Mouse (Mus musculus) left cerebral cortex, adult 2 months (tissue): ENCODE data around the gene Ostf1. TPM values are rescaled to one million over a fixed set of nuclear protein-coding genes. Genes with fewer than 3 reads are reported as not detected.

Experiments
- DNase-seq, 2 experiments: peaks; one replicate each; pipeline ENCODE4 v3.0.0; 2021 to 2022; ENCODE audit warnings: low spot score in 2 of 2, mixed read lengths in 1 of 2; ENCODE audit errors: extremely low spot score in 1 of 2
- H3K27ac ChIP-seq: fragments of 200-600 bp; 2 replicates; pipeline ENCODE4 v1.8.1; 2022
- H3K4me3 ChIP-seq: fragments of 200-600 bp; 2 replicates; pipeline ENCODE4 v1.8.1; 2022
- CTCF ChIP-seq: fragments of 200-600 bp; IDR thresholded peaks from 2 replicates; pipeline ENCODE4 v1.8.1; 2022; ENCODE audit warnings: antibody characterized with exemption, mild to moderate bottlenecking, moderate library complexity
- intact Hi-C: fragments of 180-260 bp; cut with DNase I; formaldehyde crosslinking; loops from one replicate; pipeline ENCODE4 v1.15.1; 2025
- total RNA-seq, 2 experiments: library from RNA; stranded (reverse); gene quantifications; 2 replicates each; pipeline ENCODE4 v1.2.3; 2021

Gene Ostf1
- total RNA-seq, 2 experiments from 2014 or later = 18.8 to 19.7 TPM

DNA sequence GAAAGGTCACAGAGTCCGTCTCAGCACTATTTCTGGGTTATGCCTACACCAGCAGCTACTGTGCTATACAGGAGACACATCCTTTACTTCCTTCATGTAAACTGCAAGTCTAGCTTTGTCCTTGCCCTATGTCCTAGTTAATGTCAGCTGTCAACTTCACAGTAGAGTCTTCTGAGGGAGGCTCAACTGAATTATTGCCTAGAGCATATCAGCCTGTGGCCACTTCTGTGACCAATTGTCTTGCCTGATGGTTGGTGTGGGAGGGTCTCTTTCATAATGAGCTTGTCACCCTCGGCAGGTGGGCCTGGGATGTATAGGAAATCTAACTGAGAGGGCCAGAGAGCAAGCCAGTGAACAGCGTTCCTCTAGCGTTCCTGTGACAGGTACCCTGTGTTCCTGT lies 11.8 kb upstream of the Ostf1 start:
- no peak for DNase-seq
- TF ChIP-seq CTCF = no peak
- intact Hi-C loops = no loop called here
- Histone ChIP-seq H3K27ac (no peak overlapping the region), H3K4me3 (no peak overlapping the region)

DNA sequence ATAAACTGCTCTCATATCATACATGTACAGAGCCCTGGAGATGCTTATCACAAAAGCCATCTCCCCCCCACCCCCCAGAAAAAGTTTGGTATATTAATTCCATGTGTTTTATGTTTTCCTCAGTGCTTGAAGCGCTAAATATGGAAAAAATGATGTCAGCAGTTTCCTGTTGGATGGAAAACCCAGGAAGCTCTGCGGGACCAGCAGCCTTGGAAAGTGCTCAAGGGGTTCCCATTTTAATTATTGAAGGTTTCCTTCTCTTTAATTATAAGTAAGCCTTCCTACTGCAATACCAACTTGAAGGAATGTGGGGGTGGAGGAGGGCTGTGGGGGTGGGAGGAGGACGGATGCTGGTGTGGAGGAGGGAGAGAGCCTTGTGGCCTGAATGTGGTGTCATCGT lies 9.4 kb upstream of the Ostf1 start:
- TF ChIP-seq CTCF = no peak
- H3K27ac ChIP-seq = no peak overlapping the region
- intact Hi-C loops = no loop called here
- DNase-seq = no peak
- no peak overlapping the region for H3K4me3 ChIP-seq

DNA sequence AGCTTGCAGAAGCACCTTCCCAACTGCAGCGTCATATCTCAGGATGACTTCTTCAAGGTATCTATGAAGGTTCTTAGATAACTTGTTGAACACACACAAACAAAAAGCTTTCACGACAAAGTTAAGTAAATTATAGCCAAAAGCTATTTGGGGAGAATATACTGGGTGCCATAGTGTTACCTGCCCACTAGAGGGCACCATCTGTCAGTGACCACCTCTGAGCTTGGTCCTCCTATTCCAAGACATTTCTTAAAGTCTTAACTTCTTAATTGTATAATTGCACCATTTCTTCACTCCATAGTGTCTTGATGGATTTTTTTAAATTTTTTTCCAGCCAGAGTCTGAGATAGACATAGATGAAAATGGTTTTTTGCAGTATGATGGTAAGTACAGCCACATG lies 7.9 kb upstream of the Ostf1 start:
- Histone ChIP-seq H3K27ac (no peak overlapping the region), H3K4me3 (no peak overlapping the region)
- DNase-seq = no peak
- intact Hi-C loops = no loop called here
- peak; percentile 60 for TF ChIP-seq CTCF

DNA sequence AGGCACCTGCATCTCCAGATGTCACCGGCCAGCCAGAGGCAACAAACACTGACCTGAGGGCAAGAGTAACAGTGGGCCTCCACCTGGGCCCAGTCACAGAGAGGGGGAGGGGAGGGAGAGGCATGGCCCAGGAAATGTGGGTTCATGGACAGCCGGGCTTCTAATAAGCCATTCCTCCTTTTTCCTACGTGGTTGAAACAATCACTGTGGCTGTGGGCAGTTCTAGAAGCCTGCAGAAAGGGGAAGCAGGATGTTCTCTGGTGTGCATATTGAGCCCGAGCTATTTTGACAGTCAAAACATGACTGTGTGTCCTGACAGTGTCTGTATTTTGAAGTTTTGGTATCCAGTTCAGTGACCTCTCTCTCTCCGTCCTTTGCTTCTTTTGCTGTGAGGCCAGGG lies 7.3 kb upstream of the Ostf1 start:
- DNase-seq = no peak
- no peak for TF ChIP-seq CTCF
- Histone ChIP-seq H3K4me3 (no peak overlapping the region), H3K27ac (no peak overlapping the region)
- intact Hi-C loops = no loop called here

DNA sequence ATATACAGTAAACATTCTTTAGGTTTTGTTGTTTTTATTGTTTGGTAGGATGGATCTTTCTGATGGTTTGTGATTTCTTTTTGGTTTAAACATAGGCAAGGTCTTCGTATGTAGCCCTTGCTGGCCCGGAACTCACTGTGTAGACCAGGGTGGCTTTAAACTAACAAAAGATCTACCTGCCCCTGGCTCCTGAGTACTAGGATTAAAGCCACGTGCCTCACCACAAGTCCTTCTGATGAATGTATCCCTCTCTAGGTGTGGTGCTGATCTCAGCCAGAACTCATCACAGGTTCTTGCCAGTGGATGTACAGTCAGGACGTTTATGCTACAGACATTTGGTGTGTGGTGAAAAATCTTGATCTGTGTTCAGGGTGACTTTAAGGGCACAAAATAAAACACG lies 6.3 kb upstream of the Ostf1 start:
- Histone ChIP-seq H3K4me3 (no peak overlapping the region), H3K27ac (no peak overlapping the region)
- intact Hi-C loops = no loop called here
- no peak for DNase-seq
- no peak for TF ChIP-seq CTCF

DNA sequence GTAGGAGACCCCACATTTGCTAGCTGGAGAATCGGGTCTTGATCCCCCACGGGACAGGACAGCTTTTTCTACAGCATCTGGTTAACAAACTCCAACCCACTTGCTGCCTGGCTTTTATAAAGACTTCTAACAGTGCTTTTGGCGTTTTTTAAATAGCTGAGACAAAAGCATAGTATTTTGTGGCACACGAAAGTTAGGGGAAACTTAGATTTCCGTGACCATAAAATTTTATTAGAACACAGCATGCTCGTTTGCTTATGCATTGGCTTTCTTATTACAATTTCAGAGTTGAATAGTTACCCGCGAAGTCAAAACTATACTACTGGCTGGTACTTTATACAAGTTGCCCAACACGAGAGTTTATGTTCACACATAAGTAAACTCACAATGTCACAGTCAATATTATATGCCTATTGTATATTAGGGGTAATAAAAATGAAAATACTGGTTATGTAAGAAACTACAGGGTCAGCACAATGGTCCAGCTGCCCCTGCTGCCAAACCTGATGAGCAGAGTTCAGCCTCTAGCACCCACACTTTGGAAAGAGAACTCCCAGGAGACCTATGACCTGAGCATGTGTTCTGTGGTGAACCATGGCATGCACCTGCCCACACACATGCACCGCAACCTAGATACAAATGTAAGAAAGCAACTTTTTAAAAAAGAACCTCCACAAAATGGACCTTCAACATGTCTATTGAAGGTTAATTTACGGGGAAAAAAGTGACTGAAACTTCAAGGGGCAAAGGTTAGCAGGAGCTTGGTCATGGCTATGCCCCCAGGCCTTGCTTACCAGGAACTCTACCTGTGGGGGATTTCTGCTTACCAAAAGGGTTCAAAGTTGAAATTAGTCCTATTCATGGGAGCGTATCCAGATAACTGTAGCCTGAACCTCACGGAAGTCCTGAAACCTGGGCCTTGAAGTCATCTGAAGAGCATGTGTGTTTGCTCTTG lies 885 bp upstream of the Ostf1 start:
- intact Hi-C loops = loop anchor here (5.0 kb wide), 1 partner anchor 40 kb away; the partner anchor contains the start of gene Carnmt1
- no peak overlapping the region for H3K27ac ChIP-seq
- peak overlapping the region; percentile 75 for H3K4me3 ChIP-seq
- no peak for DNase-seq
- TF ChIP-seq CTCF = no peak

GRCm38 (mm10) chr19:18631161-18631643 lies 421 bp downstream of the Ostf1 start:
- TF ChIP-seq CTCF = no peak
- peak; percentile 29 to 40 for DNase-seq
- Histone ChIP-seq H3K4me3 (peak overlapping the region; percentile 75), H3K27ac (peak overlapping the region; percentile 66)
- intact Hi-C loops = loop anchor here (5.0 kb wide), 1 partner anchor 41 kb away; the partner anchor contains the start of gene Carnmt1

- H3K4me3 ChIP-seq = peak overlapping the region; percentile 75
- DNase-seq = no peak
- TF ChIP-seq CTCF = no peak
- intact Hi-C loops = loop anchor here (5.0 kb wide), 1 partner anchor 42 kb away; the partner anchor contains the start of gene Carnmt1
- peak overlapping the region; percentile 66; the same call in 1 of the 2 replicates for H3K27ac ChIP-seq
Measured at GRCm38 (mm10) chr19:18630221-18631119, 1.2 kb downstream of the Ostf1 start.

DNA sequence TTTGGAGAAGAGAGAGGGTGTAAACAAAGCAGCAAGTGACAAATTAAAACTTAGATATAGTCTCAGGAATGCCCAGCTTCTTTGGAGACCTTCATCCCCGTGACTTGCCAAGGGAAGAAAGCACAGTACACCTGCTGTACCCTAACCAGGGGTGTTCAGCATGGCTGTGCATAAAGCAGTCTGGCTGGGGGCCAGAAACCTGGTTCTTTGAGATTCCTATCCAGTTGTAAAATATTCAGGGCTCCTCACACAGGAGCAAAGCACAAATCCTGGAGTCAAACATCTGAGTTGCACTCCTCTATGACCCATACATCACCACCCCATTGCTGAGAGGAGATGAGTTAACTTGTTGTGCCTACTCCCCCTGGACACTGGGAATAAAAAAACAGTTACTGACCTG lies 2.0 kb downstream of the Ostf1 start:
- no peak overlapping the region for H3K27ac ChIP-seq
- intact Hi-C loops = no loop called here
- no peak overlapping the region for H3K4me3 ChIP-seq
- no peak for DNase-seq
- TF ChIP-seq CTCF = no peak

DNA sequence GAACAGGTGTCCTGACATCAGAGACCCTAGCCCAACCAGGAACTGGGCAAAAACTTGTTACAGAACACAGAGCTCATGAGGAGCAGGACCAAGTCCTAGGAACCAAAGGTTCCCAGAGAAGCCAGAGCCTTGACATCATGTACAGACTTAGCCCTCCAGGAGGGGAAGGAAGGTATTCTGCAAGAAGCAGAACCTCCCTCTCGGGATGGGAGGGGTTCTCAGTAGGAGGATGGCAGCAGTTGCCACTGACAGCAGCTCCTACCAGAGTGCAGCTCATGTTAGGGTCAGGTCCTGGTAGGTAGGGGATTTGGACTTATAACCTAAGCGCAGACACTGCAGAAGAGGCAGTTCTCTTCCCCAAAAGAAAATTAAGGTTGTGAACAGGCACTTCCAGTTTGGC lies 7.7 kb downstream of the Ostf1 start:
- no peak overlapping the region for H3K4me3 ChIP-seq
- intact Hi-C loops = no loop called here
- H3K27ac ChIP-seq = no peak overlapping the region
- no peak for DNase-seq
- TF ChIP-seq CTCF = no peak

GRCm38 (mm10) chr19:18619691-18620090 lies 11.9 kb downstream of the Ostf1 start:
- intact Hi-C loops = no loop called here
- no peak for TF ChIP-seq CTCF
- Histone ChIP-seq H3K27ac (no peak overlapping the region), H3K4me3 (no peak overlapping the region)
- no peak for DNase-seq

DNA sequence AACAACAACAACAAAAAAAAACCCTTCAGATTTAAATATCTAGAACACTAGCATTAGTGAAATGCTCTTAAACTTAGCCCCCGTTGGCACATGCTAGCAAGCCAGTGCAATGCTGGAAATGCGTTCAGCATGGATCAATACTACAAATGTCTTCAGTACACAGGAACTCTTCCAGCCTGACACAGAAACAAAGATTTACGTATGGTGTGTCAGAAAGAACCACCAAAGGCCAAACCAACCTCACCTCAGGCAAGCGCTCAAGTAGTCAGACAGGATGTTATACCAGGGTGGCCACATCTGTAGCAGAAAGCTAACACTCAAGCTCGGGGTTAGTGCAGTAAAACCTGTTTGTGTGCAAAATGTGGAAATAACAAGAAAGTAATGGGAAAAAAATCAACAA lies 12.6 kb downstream of the Ostf1 start:
- intact Hi-C loops = no loop called here
- Histone ChIP-seq H3K27ac (no peak overlapping the region), H3K4me3 (no peak overlapping the region)
- no peak for TF ChIP-seq CTCF
- no peak for DNase-seq
